Mouse (Mus musculus): ENCODE measurements around the gene Rmdn3. TPM values are rescaled to one million over a fixed set of nuclear protein-coding genes. Genes with fewer than 3 reads are reported as not detected.

Gene Rmdn3
- total RNA-seq, 1 experiment from 2014 or later = 22.5 TPM

- ATAC-seq (replicated peaks; ENCODE audit: insufficient number of reproducible peaks, low FRiP score, low TSS enrichment, poor library complexity, severe bottlenecking) = no peak
Observed at GRCm38 (mm10) chr2:119172446-119172845, 15.6 kb upstream of the Rmdn3 start.

DNA sequence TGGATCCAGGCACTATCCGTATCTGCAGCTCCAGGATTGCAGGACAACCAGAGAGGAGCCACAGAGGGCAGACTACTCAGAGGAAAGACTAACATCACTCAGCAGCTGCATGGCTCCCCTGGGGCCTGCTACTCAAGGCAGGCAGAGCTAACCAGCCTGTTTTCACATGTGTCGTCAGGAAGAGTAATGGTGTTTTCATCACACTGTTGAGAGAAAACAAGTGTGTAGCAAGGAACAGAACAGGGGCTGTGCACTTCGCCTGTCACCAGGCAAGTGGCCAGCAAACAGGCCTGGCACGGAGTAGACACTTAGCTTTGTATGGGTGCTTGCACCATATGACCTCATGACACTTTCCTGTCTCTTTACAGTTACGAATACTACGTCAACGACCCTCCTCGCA, 14.7 kb upstream of the Rmdn3 start:
- no peak for ATAC-seq (replicated peaks; ENCODE audit: insufficient number of reproducible peaks, low FRiP score, low TSS enrichment, poor library complexity, severe bottlenecking)

- ATAC-seq (replicated peaks; ENCODE audit: insufficient number of reproducible peaks, low FRiP score, low TSS enrichment, poor library complexity, severe bottlenecking) = no peak
Observed at GRCm38 (mm10) chr2:119170282-119170681, 13.4 kb upstream of the Rmdn3 start.

DNA sequence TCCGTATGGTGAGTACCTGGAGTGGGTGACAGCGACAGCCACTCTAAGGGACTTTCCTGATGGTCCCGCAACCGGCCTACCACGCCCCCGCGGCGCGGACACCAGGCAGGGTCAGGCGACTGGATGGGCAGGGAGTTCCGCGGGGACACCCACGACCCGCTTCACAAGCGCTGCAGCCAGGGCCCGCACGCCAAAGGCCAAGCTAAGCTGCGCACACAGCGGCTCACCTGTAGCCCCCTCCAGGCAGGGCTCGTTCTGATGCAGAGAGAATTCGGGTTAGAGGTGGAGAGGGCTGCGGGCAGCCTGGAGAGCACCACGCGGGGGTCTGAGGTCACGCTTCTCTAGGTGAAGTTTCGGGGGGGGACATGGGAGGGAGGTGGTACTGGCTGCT, 11.0 kb upstream of the Rmdn3 start:
- ATAC-seq (replicated peaks; ENCODE audit: insufficient number of reproducible peaks, low FRiP score, low TSS enrichment, poor library complexity, severe bottlenecking) = no peak

- peak; percentile 41; the same call in 1 of the 2 replicates for ATAC-seq (replicated peaks; ENCODE audit: insufficient number of reproducible peaks, low FRiP score, low TSS enrichment, poor library complexity, severe bottlenecking)
Observed at GRCm38 (mm10) chr2:119166901-119167865, 10.3 kb upstream of the Rmdn3 start, which contains the start of gene Gchfr. Gene Gchfr, plus strand, starts transcription at chr2:119167773.

DNA sequence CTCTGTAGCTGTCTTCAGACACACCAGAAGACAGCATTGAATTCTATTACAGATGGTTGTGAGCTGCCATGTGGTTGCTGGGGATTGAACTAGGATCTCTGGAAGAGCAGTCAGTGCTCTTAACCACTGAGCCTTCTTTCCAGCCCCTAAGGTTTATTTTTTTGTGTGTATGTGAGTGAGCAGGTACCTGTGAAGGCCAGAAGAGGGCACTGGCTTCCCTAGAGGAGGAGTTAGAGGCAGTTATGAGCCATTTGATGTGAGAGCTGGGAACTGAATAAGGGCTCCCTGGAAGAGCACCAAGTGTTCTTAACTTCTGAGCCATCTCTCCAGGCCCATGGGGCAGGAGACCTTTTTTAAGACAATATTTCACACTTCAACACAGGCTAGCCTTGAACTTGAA, 8.6 kb upstream of the Rmdn3 start:
- no peak for ATAC-seq (replicated peaks; ENCODE audit: insufficient number of reproducible peaks, low FRiP score, low TSS enrichment, poor library complexity, severe bottlenecking)

GRCm38 (mm10) chr2:119163999-119164398, 7.2 kb upstream of the Rmdn3 start:
- no peak for ATAC-seq (replicated peaks; ENCODE audit: insufficient number of reproducible peaks, low FRiP score, low TSS enrichment, poor library complexity, severe bottlenecking)

GRCm38 (mm10) chr2:119163135-119163534, 6.3 kb upstream of the Rmdn3 start:
- ATAC-seq (replicated peaks; ENCODE audit: insufficient number of reproducible peaks, low FRiP score, low TSS enrichment, poor library complexity, severe bottlenecking) = no peak

GRCm38 (mm10) chr2:119161247-119161646, 4.4 kb upstream of the Rmdn3 start:
- no peak for ATAC-seq (replicated peaks; ENCODE audit: insufficient number of reproducible peaks, low FRiP score, low TSS enrichment, poor library complexity, severe bottlenecking)

GRCm38 (mm10) chr2:119157836-119158235, 1.0 kb upstream of the Rmdn3 start:
- ATAC-seq (replicated peaks; ENCODE audit: insufficient number of reproducible peaks, low FRiP score, low TSS enrichment, poor library complexity, severe bottlenecking) = no peak

GRCm38 (mm10) chr2:119156081-119156680, 653 bp downstream of the Rmdn3 start:
- 0 out of 2 replicates have a peak, but pooled peaks have one; percentile 27 for ATAC-seq (replicated peaks; ENCODE audit: insufficient number of reproducible peaks, low FRiP score, low TSS enrichment, poor library complexity, severe bottlenecking)

- no peak for ATAC-seq (replicated peaks; ENCODE audit: insufficient number of reproducible peaks, low FRiP score, low TSS enrichment, poor library complexity, severe bottlenecking)
Observed at GRCm38 (mm10) chr2:119155388-119155787, 1.4 kb downstream of the Rmdn3 start.

GRCm38 (mm10) chr2:119154683-119155082, 2.2 kb downstream of the Rmdn3 start:
- no peak for ATAC-seq (replicated peaks; ENCODE audit: insufficient number of reproducible peaks, low FRiP score, low TSS enrichment, poor library complexity, severe bottlenecking)

DNA sequence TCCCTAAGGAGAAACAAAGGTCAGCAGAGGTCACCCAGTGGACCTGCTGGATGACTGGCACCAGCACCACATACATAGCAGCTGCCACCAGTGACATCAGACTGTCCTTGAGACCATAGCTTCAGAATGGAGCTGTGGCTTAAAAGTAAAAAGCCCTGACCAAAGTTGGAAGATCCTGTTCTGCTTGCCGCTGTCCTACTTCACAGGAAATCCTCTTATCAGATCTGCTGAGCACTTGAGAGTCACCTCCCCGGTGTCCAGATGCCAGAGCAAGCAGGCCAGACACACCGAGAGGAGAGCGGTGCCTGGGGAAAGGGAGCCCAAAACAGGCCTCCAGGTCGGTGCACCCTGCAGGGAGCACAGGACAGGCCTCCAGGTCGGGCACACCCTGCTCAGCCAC, 4.6 kb downstream of the Rmdn3 start:
- no peak for ATAC-seq (replicated peaks; ENCODE audit: insufficient number of reproducible peaks, low FRiP score, low TSS enrichment, poor library complexity, severe bottlenecking)

DNA sequence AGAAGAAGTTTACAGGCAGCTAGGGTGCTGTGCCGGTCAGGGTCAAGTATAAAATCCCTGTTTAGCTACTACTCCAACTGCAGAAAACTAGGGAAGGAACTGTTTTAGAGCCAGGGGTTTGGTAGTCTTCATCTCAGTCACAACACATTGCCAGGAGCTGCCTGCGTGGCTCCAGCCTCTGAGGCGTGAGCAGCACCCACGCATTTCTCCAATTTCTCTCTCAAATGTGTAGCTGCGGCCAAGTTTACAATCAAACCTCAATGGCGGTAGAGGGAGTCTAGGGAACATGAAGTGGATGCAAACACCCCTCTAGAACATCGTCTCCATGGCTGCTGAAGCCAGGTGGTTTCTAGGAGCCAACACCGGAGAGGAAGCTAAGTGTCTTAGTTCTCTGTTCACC, 9.1 kb downstream of the Rmdn3 start:
- ATAC-seq (replicated peaks; ENCODE audit: insufficient number of reproducible peaks, low FRiP score, low TSS enrichment, poor library complexity, severe bottlenecking) = no peak

- no peak for ATAC-seq (replicated peaks; ENCODE audit: insufficient number of reproducible peaks, low FRiP score, low TSS enrichment, poor library complexity, severe bottlenecking)
Observed at GRCm38 (mm10) chr2:119147160-119147678, 9.6 kb downstream of the Rmdn3 start.

DNA sequence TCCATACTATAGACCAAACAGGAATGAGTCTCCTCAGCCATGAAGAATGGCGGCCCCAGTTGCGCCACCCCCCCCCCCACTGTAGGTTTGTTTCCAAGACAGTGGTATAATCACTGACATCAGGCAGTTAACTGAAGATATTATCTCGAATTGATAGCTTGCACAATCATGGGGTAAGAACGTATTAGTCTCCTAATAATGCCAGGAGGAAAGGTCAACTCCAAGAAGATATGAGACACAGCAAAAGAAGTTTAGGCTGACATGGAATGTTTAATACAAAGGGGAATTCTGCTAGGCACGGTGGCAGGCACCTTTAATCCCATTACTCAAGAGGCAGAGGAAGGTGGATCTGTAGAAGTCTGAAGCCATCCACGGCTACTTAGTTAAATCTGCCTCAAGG, 10.4 kb downstream of the Rmdn3 start:
- ATAC-seq (replicated peaks; ENCODE audit: insufficient number of reproducible peaks, low FRiP score, low TSS enrichment, poor library complexity, severe bottlenecking) = no peak

DNA sequence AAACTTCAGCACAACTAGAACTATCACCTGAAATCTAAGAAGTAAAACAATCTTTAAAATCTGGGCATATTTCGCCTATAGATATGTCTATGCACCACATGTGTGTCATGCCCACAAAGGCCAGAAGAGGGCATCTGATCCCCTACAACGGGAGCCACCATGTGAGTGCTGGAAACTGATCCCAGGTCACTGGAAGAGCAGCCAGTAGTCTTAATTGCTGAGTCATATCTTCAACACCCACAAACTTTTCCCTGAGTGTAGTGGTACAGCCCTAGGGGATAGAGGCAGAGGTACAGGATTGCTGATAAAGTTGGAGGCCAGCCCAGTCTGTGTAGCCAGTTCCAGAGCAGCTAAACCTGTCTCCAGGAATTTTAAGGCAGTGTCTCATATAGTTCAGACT, 11.6 kb downstream of the Rmdn3 start:
- ATAC-seq (replicated peaks; ENCODE audit: insufficient number of reproducible peaks, low FRiP score, low TSS enrichment, poor library complexity, severe bottlenecking) = no peak

GRCm38 (mm10) chr2:119136346-119136898, 20.4 kb downstream of the Rmdn3 start:
- no peak for ATAC-seq (replicated peaks; ENCODE audit: insufficient number of reproducible peaks, low FRiP score, low TSS enrichment, poor library complexity, severe bottlenecking)
